Mouse (Mus musculus) layer of hippocampus, adult 18-20 months (tissue): ENCODE measurements around the gene Mvd. TPM values are rescaled to one million over a fixed set of nuclear protein-coding genes. Genes with fewer than 3 reads are reported as not detected.

Source experiments
- DNase-seq, 2 experiments: peaks; one replicate each; pipeline ENCODE4 v3.0.0; 2022; ENCODE audit warnings: low spot score in 2 of 2
- long read RNA-seq: library from polyadenylated mRNA; stranded (forward); transcript quantifications from one replicate; pipeline ENCODE4 v2.0.0, GENCODE M21; 2021
- total RNA-seq, 2 experiments: library from RNA; stranded (reverse); gene quantifications; 2 replicates each; pipeline ENCODE4 v1.2.3; 2021

Gene Mvd
- 10 to 100 TPM; 18.5 to 22.1 TPM for total RNA-seq
- long read RNA-seq, transcript Mvd-201 (10 exons, 1,756 nt): major isoform, 28 of 30 reads
- long read RNA-seq, partial matches to known transcripts: 0 of 30 reads
- long read RNA-seq, other reads (novel, unspliced or antisense): 2 of 30 reads

DNA sequence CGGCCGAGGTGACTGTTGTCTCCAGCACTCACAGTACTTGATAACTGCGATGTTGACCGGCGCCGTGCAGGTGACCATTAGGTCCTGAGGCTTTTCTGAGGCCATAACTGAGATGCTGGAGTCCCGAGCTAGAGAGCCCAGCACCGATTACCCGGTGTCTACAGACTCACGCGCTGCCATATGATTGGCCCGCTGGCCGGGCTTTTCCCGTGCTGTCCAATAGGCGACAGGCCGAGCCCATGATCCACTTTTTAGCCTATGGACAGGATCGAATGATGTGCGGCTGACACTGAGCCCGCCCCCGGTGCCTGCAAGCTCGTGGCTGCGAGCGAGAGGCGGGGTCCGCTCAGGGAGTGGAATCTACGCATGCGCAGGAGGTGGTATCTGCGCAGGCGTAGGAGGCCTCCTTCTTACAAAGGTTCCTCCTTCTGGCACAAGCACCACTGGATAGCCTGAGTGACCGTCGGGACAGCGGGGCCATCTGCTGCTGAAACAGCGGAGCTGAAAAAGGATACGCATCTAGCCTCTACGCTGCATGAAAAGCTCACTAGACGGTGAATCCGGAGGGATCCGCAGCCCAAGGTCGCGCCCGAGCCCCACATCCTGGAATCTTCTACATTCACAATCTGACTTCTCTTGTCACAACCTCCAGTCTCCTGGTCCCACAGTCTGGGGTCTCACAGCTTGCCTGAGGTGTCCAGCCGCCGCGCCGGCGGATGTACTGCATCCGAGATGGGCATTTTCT is at the start of gene Mvd:
Gene Mvd, minus strand, starts transcription at position 161 of the 745 bp plus-strand sequence.
- peak; percentile 99 to 100 for DNase-seq

DNA sequence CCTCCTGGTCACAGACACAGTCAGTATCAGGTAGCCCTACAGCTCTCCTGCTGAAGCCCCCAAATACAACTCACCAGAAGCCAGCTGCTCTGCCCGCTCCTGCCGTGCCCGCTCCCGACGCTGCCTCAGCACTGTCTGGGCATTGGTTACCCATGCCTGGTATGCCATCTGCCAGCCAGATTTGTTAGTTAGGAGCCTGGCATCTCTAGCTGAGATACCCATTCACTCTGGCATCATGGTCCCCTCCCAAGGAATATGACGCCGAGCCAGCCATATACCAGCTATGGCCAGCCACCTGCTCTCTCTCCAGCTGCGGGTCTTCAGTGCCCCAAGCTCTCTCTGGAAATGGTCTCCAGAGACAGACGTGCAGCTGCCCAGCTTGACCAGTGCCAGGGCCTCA is 45.2 kb upstream of the Mvd start:
- DNase-seq: peak; percentile 46 to 65

DNA sequence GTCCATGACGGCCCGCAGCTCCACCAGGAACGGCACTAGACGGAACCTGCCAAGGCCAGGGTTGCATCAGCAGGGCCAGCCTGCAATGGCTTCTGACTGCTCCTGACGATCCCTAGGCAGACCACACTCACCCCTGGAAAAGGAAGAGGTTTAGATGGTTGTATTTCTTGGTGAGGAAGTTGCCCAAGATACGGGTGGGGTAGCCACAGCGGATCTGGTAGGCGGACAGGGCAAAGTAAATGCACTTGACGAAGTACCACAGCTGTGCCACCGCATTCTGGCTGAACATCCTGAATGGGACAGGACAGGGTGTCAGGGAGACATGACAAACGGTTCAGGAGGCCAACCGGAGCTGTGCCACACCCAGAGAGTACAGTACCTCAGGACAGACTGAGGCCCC is 41.6 kb upstream of the Mvd start:
- no peak for DNase-seq

DNA sequence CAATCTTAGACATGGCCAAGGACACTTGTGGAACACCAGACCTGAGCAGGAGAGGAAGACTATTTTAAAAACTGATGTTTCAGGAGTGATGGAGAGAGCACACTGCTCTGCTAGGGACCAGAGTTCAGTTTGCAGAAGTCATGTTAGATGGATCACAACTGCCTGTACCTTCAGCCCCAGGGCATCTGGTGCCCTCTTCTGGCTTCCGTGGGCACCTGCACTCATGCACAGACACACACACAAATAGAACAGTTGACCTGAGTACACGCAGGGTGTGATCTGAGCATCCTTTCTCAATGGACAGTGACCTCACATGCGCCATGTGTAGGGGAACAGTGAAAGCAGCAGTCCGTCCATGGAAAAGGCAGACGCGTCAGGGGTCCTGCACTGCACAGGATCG is 40.7 kb upstream of the Mvd start:
- DNase-seq: no peak

DNA sequence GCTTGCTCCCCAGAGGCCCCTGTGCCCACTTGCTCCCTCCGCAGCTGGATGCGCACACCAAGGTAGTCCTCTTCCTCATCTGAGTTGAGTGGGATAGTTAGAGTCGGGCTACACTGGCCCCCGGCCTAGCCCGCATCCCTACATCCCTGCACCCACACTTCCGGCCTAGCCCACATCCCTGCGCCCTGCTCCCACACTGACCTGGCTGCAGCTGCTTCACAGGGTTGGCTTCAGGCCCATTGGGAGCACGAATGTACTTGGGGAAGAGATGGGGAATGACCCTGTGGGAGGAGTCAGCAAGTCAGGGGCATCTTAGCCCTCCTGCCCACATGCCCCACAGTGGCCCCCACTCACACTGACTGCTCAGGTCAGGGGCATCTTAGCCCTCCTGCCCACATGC is 39.2 kb upstream of the Mvd start:
- DNase-seq: no peak

DNA sequence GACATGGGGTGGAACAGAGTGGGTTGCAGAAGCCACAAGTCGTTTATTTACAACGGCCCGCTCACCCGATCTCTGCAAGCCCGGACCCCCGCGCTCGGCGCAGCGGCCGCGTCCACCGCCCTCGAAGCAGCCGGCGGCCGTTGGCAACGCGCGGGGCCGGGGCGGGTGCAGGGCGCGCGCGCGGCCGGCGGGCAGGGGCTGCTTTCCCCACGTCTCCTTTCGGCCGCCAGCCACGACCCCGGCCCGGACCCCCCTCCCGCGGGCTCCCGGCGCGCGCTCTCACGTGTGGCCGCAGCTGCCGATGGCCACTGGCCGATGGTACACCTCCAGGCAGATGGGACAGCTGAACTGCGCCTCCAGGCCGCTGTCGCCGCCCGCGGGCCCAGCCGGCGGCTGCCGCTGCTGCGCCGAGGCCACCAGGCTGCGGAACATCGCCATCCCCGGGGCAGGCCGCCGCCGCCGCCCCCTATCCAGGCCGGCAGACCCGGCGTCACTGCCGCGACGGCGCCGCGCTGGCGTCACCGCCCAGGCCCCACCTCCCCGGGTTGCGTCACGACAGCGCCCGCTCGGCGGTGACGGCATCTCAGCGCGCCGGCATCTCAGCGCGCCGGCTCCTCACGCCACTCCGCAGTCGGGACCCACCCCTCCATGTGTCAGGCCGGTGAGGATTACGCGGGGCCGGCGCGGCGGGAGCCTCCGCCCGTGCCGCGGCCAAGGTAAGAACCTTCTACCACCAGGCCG is 32.5 kb upstream of the Mvd start, which contains the start of the genes Rnf166 and Ctu2:
Gene Rnf166, minus strand, starts transcription at position 485 of the 741 bp plus-strand sequence.
Gene Ctu2, plus strand, starts transcription at position 564 of the 741 bp plus-strand sequence.
- peak; percentile 83 to 92 for DNase-seq

DNA sequence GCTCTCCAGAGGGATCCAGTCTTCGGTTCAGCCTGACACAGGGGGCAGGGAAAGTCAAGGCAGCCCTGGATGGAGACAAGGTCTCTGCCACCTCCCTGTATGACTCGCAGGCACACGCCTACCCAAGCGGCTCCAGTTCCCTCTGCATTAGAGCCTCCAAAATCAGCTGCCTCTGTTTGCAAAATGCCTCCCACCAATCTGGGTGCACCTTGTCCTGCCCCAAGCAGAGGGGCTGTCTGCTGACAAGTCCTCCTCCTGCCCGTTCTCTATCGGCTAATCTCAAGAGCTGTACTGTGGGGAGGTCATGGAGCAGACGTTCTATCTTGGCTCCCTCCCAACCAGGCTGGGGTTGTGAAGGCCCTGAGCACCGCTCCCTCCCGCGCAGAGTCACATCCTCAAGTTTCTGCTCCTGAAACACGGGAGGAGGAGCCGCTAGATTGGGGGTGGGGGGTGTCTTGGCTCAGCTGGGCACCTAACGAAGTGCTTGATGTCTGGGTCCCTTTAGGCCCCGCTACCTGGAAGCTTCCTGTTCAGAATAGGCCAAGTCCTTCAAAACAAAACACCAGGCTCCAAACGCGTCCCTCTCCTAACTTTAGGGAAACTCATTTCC is 31.8 kb upstream of the Mvd start:
- DNase-seq: peak in 1 of 2 experiments; percentile 39

DNA sequence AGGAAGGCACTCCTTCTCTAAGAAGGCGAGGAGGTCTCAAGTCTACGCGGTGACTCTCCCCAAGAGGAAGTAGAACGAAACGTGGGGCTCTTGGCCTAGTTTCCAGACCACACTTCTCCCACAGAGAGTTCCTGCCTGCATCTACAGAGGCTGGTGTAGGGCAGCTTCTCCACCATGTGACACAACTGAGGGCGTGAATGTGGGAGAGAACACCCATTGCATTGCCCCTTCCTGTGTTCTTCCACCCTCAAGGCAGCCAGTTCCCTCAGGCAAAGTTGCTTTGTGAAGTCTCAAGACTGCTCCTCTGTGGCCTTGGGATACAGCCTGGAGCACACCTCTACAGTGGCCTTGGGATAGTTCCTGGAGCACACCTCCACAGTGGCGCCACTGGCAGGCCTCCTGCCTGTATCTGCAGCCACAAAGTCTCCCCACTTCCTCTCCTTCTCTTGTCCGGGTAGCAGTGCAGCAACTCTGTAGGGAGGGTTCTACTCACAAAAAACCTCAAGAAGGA is 30.7 kb upstream of the Mvd start:
- no peak for DNase-seq

DNA sequence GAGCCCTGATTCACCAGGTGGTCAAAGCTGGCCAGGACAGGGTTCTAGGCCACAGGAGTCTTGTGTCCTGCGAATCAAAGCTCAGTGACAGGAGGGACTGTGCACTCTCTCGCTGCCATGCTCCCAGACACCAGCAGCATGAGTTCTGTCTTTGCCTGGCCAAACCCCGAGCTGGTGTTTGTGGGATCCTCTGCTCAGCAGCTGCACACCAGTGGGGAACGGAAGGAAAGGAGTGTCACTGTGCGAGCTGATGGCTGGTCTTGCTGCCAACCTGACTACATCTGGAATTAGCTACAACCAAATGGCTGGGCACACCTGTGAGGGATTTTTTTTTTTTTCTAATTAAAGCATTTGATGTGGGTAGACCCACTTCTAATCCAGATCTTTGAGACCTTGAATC is 27.5 kb upstream of the Mvd start:
- no peak for DNase-seq

DNA sequence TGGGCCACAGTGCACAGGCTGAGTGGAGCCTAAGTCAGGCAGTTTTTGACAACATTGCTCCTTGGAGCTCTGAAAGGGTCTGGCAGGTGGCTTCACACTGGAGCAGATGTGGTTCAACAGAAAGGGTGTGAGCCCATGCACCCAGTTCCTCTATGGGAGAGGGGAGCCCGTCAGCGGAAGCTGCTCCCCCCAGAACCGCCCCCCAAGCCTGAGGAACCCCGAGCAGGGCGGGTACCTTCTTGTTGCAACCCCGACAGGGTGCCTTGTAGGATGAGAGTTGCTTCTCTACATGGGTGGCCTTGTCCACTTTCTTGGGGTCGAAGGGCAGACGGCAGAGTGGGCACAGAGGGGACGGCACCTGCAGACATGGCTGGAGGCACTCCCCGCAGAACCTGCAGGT is 26.7 kb upstream of the Mvd start:
- no peak for DNase-seq

DNA sequence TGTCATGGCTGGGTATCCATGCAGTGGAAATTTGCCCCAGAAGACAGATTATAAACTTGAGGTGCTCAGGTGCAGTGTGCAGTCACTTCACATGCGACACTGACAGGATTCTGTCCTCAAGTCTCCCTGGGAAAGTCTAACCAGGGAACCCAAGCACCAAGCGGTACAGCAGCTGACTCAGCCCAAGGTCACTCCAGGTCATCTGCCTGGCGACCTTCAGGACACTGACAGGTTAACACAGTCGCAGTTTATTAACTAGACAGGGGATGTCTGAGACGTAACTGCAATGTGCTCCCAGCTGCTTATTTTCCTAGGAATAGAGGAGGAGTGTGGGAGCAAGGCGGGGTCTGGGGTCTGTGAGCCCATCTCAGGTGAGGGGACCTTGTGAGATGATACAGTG is 26.2 kb upstream of the Mvd start:
- no peak for DNase-seq

DNA sequence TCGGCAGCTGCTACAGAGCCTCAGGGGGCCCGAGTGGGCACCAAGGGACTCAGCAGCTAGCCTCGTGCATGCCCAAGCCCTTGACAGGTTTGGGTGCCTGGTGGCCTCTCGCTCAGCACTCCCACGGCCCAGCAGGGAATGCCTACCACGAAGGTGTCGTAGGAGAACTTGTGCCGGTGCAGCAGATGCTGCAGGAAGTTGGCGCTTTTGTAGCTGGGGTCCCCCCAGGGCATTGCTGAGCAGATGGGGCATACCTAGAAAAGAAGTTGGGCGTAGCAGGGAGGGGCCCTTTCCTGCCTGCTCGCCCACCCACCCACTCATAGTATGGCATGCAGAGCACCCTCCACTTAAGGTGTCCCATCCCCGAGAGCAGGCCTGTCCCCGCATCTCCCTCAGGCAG is 24.6 kb upstream of the Mvd start:
- no peak for DNase-seq

DNA sequence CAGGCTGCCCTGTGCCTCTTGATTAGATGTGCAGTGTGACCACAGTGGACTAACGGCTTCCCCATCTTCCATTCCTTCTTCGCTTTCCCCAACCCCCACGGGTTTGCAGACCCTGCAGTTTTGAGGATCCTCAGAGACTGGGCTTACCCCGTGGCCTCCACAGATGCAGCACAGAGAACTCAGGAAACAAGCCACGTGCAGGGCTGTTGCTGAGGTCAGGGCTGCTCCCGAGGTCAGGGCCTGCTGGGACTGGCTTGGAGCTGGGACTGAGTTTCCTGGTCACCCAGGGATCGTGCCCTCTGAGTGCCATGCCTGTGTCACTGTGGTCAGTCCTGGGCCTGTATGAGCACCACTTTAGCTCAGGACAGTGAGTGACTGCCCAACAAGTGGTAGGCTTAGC is 21.8 kb upstream of the Mvd start:
- DNase-seq: no peak

DNA sequence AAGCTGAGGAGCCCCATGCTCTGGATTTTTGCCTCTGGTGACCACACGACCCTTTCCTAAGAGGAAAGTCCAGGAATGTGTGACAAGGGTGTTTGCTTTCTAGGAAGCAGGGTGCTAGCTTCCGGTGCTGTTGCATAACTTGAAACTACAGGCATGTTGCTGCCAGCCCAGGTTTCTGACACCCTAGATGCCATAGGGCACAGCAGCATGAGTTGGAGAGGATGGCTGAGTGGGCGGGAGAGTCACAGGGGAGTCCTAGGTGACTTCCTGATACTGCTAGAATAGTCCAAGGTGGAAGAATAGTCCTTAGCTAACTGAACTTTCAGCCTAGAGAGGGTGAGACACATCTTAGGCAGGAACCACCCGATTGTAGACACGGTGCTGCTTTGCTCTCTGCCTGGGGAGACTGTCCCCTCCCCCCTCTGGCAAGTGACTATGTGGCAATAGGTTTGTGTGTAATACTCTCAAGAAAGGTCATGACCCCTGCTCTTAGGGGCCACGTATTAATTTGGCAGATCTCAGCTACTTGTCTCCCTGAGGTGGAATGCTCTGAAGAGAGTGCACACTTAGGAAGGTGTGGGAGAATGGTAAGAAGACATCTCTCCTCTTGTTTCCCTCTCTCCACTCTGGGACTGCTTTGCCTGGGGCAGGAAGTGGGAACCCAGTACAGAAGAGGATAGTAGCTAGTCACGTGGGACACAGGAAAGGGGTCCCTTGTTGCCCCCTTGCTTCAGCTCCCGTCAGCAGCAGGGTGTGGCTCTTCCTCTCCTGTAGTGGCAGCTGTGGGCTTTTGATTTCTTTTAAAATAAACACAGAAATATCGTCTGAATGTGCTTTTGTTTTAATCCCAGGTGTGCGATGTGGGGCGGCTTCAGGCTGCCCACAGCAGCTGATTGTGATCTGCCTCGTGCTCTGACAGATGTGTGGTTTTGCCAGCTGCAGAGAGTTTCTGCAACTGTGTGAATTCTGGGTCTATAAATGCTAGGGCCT is 20.7 kb upstream of the Mvd start:
- DNase-seq: no peak

DNA sequence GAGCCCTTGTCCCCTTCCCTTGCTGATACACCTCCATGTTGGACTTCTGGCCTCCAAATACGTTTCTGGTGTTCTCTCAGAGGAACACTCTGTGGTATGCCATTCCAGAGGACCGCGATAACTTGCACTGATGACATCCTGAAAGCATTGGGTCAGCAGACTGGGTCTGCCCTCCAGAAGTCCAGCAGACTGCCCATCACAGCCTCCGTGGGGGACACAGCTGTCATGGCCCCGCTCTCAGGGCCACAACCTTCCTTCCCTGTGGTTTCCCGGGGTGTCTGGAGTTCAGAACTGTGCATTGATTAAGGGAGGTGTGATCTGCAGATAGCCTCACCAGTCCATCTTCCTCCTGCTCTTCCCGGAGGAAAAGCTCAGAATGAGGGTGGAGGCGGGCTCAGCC is 19.3 kb upstream of the Mvd start:
- no peak for DNase-seq

DNA sequence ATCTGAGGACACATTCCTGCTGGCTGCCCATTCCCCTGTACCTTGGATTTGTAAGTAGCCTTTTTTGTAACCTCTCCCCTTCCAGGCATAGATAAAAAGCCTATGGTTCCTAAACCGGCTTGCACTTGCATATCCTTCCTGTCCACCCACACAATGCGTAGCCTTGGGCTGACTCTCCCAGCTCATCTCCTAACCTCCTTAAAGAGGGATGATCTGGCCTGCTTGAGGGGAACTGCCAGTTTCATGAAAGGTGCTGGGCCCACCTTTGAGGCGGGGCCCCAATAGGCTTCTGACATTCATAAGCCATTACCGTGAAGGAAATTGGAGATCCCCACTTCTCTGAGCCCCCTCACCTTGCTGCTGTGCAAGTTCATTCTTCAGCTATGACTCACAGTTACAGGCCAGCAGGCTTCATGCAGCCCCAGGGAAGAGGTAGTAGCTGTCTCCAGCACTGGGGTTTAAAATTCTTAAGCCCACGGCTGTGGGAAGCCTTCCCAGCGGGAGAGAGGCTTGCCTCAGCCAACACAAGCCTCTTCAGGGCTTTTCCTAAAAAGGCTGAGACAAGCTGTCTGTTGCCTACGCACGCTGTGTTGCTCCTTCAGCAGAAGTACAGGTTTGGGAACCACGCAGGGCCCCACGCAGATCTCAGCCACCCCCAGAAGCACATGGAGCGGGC is 18.4 kb upstream of the Mvd start:
- peak; percentile 52 to 75 for DNase-seq

DNA sequence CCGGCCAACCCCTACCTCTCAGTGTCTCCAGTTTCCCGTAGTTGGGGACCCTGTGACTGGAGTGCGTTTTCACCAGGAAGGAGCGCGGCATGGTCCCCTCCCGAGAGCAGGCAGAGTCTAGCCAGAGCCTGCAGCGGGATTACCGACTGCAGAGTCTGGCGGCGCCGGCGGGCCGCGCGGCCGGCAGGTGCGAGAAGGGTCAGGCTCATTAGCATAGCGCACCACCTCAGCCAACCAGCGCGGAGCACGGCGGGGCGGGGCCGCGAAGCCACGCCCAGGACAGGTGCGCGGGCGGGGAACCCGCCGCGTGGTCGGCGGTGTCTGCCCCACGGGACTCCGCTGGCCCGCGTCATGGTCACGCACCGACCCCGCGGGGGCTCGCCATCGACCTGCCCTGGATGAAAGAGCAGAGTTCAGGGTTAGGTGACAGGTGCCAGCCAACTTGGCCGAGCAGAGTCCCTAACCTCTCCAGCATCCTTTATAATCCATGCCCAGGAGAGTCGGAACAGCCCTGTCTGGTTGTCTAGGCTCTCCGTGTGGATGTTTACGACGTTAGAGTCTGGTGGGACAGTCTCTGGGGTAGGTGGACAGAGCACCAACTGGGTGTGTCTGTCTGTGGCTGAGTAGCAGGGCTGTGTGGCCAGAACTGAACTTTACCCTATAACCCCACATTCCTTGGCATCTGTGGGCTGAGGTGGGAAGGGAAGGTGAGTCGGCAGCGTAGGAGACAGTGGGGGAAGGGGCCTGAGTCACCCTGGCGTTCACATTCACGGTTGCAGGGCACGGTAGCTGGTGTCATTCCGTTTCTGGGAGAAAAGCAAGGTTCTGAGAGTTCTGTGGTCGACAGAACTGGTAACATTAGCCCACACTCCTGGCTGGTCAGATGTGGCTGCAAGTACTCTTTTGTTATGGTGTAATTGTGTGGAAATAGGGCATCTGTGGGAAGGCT is 17.6 kb upstream of the Mvd start, which contains the start of gene Snai3:
Gene Snai3, minus strand, starts transcription at position 210 of the 949 bp plus-strand sequence.
- DNase-seq: no peak

DNA sequence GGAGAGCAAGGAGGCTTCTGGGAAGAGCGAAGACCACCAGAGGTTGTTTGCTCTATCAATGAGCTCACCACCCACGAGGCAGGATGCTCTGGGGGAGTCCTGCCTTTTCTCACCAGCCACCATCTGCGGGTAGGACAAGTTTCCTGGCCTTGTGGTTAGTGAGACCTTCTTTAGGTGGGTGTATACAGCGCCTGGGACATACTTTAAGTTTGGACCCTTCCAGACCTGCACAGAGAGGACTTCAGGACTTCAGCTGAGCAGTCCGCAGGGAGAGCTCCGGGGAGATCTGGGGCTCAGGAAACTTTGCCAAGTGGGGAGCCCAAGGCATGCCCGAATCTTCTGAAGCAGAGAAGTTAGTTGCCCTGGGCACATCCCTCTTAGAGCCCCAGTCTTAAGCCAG is 16.8 kb upstream of the Mvd start:
- no peak for DNase-seq
